Mouse (Mus musculus): Measurements from ENCODE around the gene Zfp574.

GRCm38 (mm10) chr7:25110336-25110735 is 38.0 kb downstream of the Zfp574 start:
- TF ChIP-seq CTCF (IDR thresholded peaks at IDR 0.05; ENCODE audit: extremely low read depth, insufficient read depth, low read length) (no peak), POLR2A (IDR thresholded peaks at IDR 0.05; ENCODE audit: extremely low read depth, insufficient read depth, low read length) (no peak)

All from cortical plate, adult 2 months (tissue).